Mouse (Mus musculus): ENCODE results near the gene Gm20918. TPM values are rescaled to one million over a fixed set of nuclear protein-coding genes. Genes with fewer than 3 reads are reported as not detected.
"Not testable (repeated sequence)": the region's sequence is repeated elsewhere in the genome, so short reads cannot be mapped to it uniquely, and the experiment has no call there.

The Gm20918 gene
- total RNA-seq (2021), result not detected
- long read RNA-seq, experiment 1, result 0 reads
- long read RNA-seq, experiment 2, result 0 reads

- DNase-seq (ENCODE audit: extremely low spot score in 1 of 2, low spot score in 2 of 2); H3K4me3 ChIP-seq; intact Hi-C loops (cut with DNase I); H3K27ac ChIP-seq: not testable (repeated sequence)
These were observed at the start of gene Gm20918 for GRCm38 (mm10) chrY:5043637-5044036. Gene Gm20918 (plus strand): TSS chrY:5043937.

Other genes with a start within 250 kb of the Gm20918 start
- gene Gm21820, start 205.5 kb downstream of the Gm20918 start, total RNA-seq (2021), result not detected